Mouse (Mus musculus) lung, embryonic 14.5 days (tissue): ENCODE data around the gene Lrriq3. TPM values are rescaled to one million over a fixed set of nuclear protein-coding genes. Genes with fewer than 3 reads are reported as not detected.

Experiments used
- ATAC-seq: fragments of 200-750 bp; cut with Nextera tagmentation; 2 replicates; pipeline ENCODE4 v1.8.0; 2017; ENCODE audit warnings: mild to moderate bottlenecking, moderate TSS enrichment, moderate library complexity; ENCODE audit not compliant: insufficient read depth
- DNase-seq: peaks from one replicate; pipeline ENCODE4 v3.0.0-alpha.2; 2015
- H3K27ac ChIP-seq: fragments of 300-500 bp; sonication (generic); 2 replicates; pipeline ENCODE4 v1.5.1; 2014; ENCODE audit warnings: low read depth, mild to moderate bottlenecking, moderate library complexity
- H3K27me3 ChIP-seq: fragments of 300-500 bp; sonication (generic); 2 replicates; pipeline ENCODE4 v1.6.1; 2014; ENCODE audit warnings: low read length, control low read depth; ENCODE audit not compliant: insufficient read depth
- H3K36me3 ChIP-seq: fragments of 300-500 bp; sonication (generic); 2 replicates; pipeline ENCODE4 v1.6.1; 2014; ENCODE audit warnings: control low read depth; ENCODE audit not compliant: insufficient read depth
- H3K4me1 ChIP-seq: fragments of 300-500 bp; sonication (generic); 2 replicates; pipeline ENCODE4 v1.6.1; 2014; ENCODE audit warnings: antibody characterized with exemption, control low read depth; ENCODE audit not compliant: insufficient read depth
- H3K4me2 ChIP-seq: fragments of 300-500 bp; sonication (generic); 2 replicates; pipeline ENCODE4 v1.6.1; 2014; ENCODE audit warnings: mild to moderate bottlenecking
- H3K4me3 ChIP-seq: fragments of 300-500 bp; sonication (generic); 2 replicates; pipeline ENCODE4 v1.5.1; 2014; ENCODE audit warnings: low read depth, low read length
- H3K9ac ChIP-seq: fragments of 300-500 bp; sonication (generic); 2 replicates; pipeline ENCODE4 v1.6.1; 2014
- H3K9me3 ChIP-seq: fragments of 300-500 bp; sonication (generic); 2 replicates; pipeline ENCODE4 v1.6.1; 2016; ENCODE audit warnings: low read depth, low read length, control low read depth
- CTCF ChIP-seq: IDR thresholded peaks from 2 replicates; pipeline ENCODE4 v1.5.1; 2016; ENCODE audit warnings: antibody characterized with exemption, low read depth
- WGBS: fragments of 180-500 bp; shearing (Covaris S2); extraction: QIAGEN DNeasy Blood & Tissue Kit; methylation state at CpG from one replicate; pipeline ENCODE4 v1.1.7; 2014; 5-methylcytosine and 5-hydroxymethylcytosine counted together
- polyA plus RNA-seq: library from polyadenylated mRNA; unstranded; fragments of >200 nt; fragmentation: Nextera tagmentation; extraction: Ambion mirVana; gene quantifications from 2 replicates; pipeline ENCODE4 v1.2.1, GENCODE M21; 2014

Gene Lrriq3
- 0.67 and 0.70 TPM in 2 replicates for polyA plus RNA-seq

GRCm38 (mm10) chr3:155093116-155093956 is at the start of gene Lrriq3, which contains the start of gene Fpgt:
Gene Lrriq3, plus strand, starts transcription at chr3:155093434.
Gene Fpgt, minus strand, starts transcription at chr3:155093403.
- peak within 1 kb of the TSS; percentile 71 for H3K9ac ChIP-seq
- peak within 1 kb of the TSS; percentile 83 for H3K27ac ChIP-seq
- H3K9me3 ChIP-seq, result no peaks in the 10 kb centered on the region
- H3K27me3 ChIP-seq, result no peaks in the 10 kb centered on the region
- no peaks in the 10 kb centered on the region; the same call in 1 of the 2 replicates for H3K4me1 ChIP-seq
- DNase-seq (peak; percentile 96), ATAC-seq (peak; percentile 99)
- H3K4me2 ChIP-seq, result peak within 1 kb of the TSS; percentile 74
- WGBS, result under 1% methylated on average over 47 of the region's 47 CpGs
- H3K36me3 ChIP-seq, result no peaks in the 10 kb centered on the region
- H3K4me3 ChIP-seq, result peak within 1 kb of the TSS; percentile 65
- 0 out of 2 replicates have a peak, but pooled peaks have one; percentile 7 for TF ChIP-seq CTCF

GRCm38 (mm10) chr3:155052021-155052420 is 41.2 kb upstream of the Lrriq3 start:
- no peak for TF ChIP-seq CTCF
- H3K27me3 ChIP-seq, result no peaks in the 10 kb centered on the region
- H3K4me1 ChIP-seq, result no peaks in the 10 kb centered on the region
- DNase-seq, result no peak
- H3K4me2 ChIP-seq, result no peak overlapping the region
- no peak overlapping the region for H3K27ac ChIP-seq
- ATAC-seq, result no peak
- no peaks in the 10 kb centered on the region for H3K9me3 ChIP-seq
- H3K36me3 ChIP-seq, result no peaks in the 10 kb centered on the region
- H3K4me3 ChIP-seq, result no peak overlapping the region
- no peak overlapping the region for H3K9ac ChIP-seq

DNA sequence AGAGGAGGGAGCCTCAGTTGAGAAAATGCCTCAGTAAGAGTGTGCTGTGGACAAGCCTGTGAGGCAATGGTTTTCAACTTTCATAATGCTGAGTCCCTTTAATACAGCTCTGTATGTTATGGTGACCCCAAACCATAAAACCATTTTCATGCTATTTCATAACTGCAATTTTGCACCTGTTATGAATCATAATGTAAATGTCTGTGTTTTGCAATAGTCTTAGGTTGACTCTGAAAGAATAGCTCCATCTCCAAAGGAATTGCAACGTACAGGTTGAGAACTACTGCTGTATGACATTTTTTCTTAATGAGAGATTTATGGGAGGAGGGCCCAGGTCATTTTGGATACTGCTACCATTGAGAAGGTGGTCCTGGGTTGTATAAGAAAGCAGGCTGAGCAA is 40.0 kb upstream of the Lrriq3 start:
- no peak overlapping the region for H3K9ac ChIP-seq

GRCm38 (mm10) chr3:155055231-155055916 is 37.9 kb upstream of the Lrriq3 start, which contains the start of gene Tnni3k:
Gene Tnni3k, minus strand, starts transcription at chr3:155055407.
- H3K36me3 ChIP-seq, result no peaks in the 10 kb centered on the region
- TF ChIP-seq CTCF, result no peak
- H3K4me3 ChIP-seq, result no peak within 1 kb of the TSS
- ATAC-seq (no peak), DNase-seq (no peak)
- H3K9me3 ChIP-seq, result no peaks in the 10 kb centered on the region
- H3K27me3 ChIP-seq, result no peaks in the 10 kb centered on the region
- no peak within 1 kb of the TSS for H3K9ac ChIP-seq
- H3K4me1 ChIP-seq, result no peaks in the 10 kb centered on the region
- no peak within 1 kb of the TSS for H3K27ac ChIP-seq
- WGBS, result 52% methylated on average over 6 of the region's 6 CpGs
- no peak within 1 kb of the TSS for H3K4me2 ChIP-seq

More for the DNA sequence above, 40.0 kb upstream of the Lrriq3 start:
- no peak overlapping the region for H3K4me2 ChIP-seq
- H3K36me3 ChIP-seq, result no peaks in the 10 kb centered on the region
- H3K9me3 ChIP-seq, result no peaks in the 10 kb centered on the region
- ATAC-seq, result no peak
- H3K4me3 ChIP-seq, result no peak overlapping the region
- TF ChIP-seq CTCF, result no peak
- no peaks in the 10 kb centered on the region for H3K27me3 ChIP-seq
- DNase-seq, result no peak
- WGBS, result 52% methylated on average over 1 of the region's 1 CpGs
- no peaks in the 10 kb centered on the region for H3K4me1 ChIP-seq
- H3K27ac ChIP-seq, result no peak overlapping the region

GRCm38 (mm10) chr3:155056606-155057005 is 36.6 kb upstream of the Lrriq3 start:
- Histone ChIP-seq H3K4me2 (no peak overlapping the region), H3K27ac (no peak overlapping the region), H3K36me3 (no peaks in the 10 kb centered on the region), H3K9me3 (no peaks in the 10 kb centered on the region), H3K27me3 (no peaks in the 10 kb centered on the region), H3K4me1 (no peaks in the 10 kb centered on the region), H3K4me3 (no peak overlapping the region), H3K9ac (no peak overlapping the region)
- no peak for ATAC-seq
- DNase-seq, result no peak
- TF ChIP-seq CTCF, result no peak

DNA sequence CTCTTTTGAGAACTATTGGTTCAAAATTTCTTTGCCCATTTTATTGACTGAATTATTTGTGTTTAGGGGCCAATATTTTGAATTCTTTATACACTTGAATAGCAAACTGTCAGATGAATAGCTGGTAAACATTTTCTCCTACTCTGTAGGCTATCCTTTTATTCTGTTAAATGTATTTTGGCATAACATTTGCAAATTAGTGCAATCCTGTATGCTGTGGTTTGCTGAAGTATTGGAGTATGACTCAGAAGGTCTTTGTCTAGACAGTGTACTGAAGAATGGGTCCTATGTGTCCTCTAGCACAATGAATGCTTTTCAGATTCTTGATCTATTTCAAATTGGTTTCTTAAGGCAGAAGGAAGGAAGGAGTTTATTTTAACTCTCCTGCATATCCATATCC is 35.7 kb upstream of the Lrriq3 start:
- Histone ChIP-seq H3K27me3 (no peaks in the 10 kb centered on the region), H3K4me2 (no peak overlapping the region), H3K36me3 (no peaks in the 10 kb centered on the region), H3K9ac (no peak overlapping the region), H3K27ac (no peak overlapping the region), H3K4me3 (no peak overlapping the region), H3K9me3 (no peaks in the 10 kb centered on the region), H3K4me1 (no peaks in the 10 kb centered on the region)
- DNase-seq, result no peak
- ATAC-seq, result no peak
- TF ChIP-seq CTCF, result no peak

- Histone ChIP-seq H3K36me3 (no peaks in the 10 kb centered on the region), H3K9me3 (no peaks in the 10 kb centered on the region), H3K27ac (no peak overlapping the region), H3K4me3 (no peak overlapping the region), H3K27me3 (no peaks in the 10 kb centered on the region), H3K9ac (no peak overlapping the region), H3K4me2 (no peak overlapping the region), H3K4me1 (no peaks in the 10 kb centered on the region)
- 73% methylated on average over 6 of the region's 6 CpGs for WGBS
- no peak for TF ChIP-seq CTCF
- DNase-seq, result no peak
- ATAC-seq, result no peak
Measured at GRCm38 (mm10) chr3:155058800-155059448, 34.3 kb upstream of the Lrriq3 start.
